Mouse (Mus musculus): ENCODE results near the gene Neurl1a.

GRCm38 (mm10) chr19:47144154-47144553 lies 34.5 kb upstream of the Neurl1a start, which contains the start of gene Calhm1:
- no peak for TF ChIP-seq CTCF (IDR thresholded peaks at IDR 0.05; ENCODE audit: control insufficient read depth, insufficient read depth, insufficient read length)
- no peak for TF ChIP-seq MAX (IDR thresholded peaks at IDR 0.05)

Data from C2C12 (cell line).